Mouse (Mus musculus) layer of hippocampus, adult 11-12 months (tissue): ENCODE measurements at regions not wholly inside any gene's neighbourhood (a gene's known extent, or its start where the extent isn't known, plus 50 kb on each side); places are given as distances from the start of the nearest gene placed in this dataset.

Experiments used
- DNase-seq: peaks from one replicate; pipeline ENCODE4 v3.0.0; 2022; ENCODE audit warnings: low spot score

DNA sequence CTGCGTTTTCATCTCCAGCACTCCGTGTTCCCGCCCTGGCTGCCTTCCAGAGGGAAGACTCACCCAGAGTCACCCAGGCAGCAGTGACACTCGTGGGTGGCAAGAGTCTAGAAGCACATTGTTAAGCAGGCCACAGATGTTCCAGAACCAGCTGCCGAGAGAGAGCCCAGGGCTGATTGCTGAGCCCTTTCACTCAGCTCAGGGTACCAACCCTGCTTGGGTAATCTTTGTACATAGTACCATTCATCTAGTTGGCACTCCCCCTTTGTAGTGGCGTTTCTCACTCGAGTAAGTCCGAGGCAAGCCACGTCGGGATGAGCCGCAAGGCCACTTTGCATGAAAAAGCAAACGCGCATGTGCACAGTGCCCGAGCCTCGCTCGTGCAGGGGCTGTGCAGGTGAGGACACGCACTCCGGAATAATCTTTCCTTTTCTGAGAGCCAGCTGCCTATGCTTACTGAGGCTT, 156.9 kb downstream of the Zfp281 start:
- no peak for DNase-seq

DNA sequence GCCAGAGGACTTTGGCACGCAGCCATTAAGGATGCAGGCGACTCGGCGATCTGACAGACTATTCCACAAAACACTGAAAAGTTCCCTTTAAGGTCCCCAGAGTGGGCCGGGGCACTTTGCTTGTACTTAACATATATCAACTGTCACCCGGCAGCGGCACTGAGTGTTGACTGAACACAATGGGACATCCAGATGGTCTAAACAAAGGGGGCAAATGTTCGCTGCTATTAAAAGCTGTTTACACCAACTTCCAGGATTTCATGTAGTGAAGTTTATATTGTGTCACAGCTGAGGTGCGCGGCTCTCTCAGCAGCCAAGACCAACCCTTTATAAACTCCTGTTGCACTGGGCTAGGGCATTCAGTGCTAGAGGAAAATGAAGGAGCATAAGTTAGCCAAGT, 157.6 kb downstream of the Zfp281 start:
- DNase-seq, result no peak

DNA sequence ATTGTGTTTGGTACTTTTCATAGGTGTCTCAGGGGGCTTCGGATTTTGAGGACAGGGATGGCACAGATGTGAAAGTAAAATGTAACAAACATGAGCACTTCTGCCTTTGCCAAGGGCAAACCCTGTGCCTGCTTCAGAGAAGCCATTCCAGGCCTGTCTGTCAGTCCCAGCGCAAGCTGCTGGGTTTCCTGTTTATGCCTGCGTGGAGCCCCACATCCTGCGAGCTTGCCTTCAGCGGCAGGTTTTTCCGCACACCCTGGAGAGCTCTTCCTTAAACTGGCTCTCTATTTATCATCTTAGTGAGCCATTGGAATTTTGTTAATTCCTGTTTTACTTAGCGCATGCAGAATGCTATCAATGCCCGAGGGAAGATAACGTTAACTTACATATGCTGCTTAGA, 159.5 kb downstream of the Zfp281 start:
- no peak for DNase-seq

DNA sequence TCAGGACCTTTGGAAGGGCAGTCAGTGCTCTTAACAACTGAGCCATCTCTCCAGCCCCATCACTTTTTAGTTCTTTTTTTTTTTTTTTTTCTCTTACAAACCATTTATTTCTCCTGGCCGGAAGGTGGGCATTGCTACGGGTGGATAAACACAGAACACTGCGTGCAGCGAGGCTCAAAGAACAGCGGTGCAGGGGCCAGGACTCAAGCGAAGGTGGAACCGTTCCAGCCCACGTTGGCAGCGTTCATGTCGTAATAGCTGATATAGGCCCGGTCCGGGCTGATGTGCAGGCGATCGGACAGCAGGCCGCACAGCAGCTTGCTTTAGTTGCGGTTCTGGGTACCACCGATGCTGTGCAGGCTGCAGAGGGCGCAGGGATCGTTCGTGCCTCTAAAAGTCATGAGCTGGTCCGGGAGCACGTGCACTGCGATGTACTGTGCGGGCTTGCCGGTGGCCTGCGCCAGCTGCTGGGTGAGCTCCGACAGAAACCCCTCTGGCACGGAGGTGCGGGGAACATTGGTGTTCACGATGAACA, 164.3 kb downstream of the Zfp281 start:
- DNase-seq, result no peak

DNA sequence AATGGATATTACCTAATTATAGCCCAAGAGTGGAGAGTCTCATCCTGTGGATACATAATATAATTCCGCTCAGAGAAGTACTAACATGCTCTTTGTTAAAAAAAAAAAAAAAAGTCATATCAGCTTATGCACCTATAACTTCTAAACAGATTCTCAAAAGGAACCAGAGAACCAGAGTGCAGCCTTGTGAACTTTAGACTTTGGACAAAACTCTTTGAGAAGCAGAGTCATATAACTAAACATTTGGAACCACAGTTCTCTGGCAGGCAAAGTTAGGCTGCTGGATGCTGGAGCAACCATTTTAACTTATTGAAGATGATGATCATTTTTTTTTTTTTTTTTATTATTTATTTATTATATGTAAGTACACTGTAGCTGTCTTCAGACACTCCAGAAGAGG, 166.9 kb downstream of the Zfp281 start:
- DNase-seq, result no peak
